Mouse (Mus musculus): Measurements from ENCODE around the gene Rab5b. TPM values are rescaled to one million over a fixed set of nuclear protein-coding genes. Genes with fewer than 3 reads are reported as not detected.
A peak's percentile ranks its signal among the peaks of the same experiment; 100 is the strongest.

Gene Rab5b
- total RNA-seq (2014; rRNA removed), result 68.6 and 74.0 TPM in 2 replicates
- 78.8 and 80.5 TPM in 2 replicates for polyA plus RNA-seq (2012; rRNA removed)

DNA sequence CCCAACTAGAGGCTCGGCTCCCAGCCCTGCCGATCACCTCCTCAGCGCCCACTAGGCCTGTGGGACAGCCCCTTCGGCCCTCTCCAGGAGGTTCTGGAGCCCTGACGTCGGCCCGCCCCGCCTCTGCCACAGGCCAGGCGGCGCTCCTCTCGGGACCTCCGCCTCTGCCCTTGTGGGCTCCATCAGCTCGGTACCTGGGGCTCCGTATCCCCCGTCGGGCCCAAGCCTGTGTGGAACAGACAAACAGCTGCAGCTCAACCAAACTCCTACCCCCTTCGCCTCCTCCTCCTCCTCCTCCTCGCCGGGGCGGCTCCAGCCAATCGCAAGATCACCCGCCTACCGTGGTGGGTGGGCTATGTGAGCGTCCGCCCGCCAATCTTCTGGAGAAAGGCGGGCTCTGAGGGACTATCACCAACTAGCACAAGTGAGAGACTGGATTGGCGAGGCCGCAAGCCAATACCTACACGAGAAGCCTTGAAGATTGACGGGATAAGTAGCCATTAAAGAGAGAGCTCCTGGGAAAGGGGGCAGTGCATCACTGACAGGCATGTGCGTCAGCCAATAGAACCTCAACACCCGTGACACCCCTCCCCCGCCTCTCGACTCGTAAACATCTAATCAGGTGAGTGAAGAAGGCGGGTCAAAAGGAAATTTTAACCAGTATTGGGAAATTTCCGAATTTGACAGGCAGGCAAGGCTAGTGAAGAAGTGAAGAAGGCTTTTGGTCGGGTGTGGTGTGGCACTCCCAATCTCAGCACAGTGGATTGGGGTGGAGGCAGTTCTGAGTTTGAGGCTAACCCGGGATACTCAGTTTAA lies at the start of gene Rab5b:
Rab5b (minus strand) TSS at position 273 of the 816 bp plus-strand sequence.
- peaks cover 5% of the 10 kb centered on the region; the same call in 1 of the 2 replicates for H3K79me2 ChIP-seq (ENCODE audit: control insufficient read depth, insufficient read depth, low read length)
- peak within 1 kb of the TSS; percentile 81 for H3K4me3 ChIP-seq (ENCODE audit: insufficient read depth, low read depth, low read length)
- H3K36me3 ChIP-seq (ENCODE audit: control insufficient read depth, insufficient read depth, low read length), result peaks cover 3% of the 10 kb centered on the region; the same call in 1 of the 2 replicates
- under 1% methylated on average over 40 of the region's 40 CpGs for WGBS
- peaks cover 6% of the 10 kb centered on the region; the same call in 1 of the 2 replicates for H3K4me1 ChIP-seq (ENCODE audit: control insufficient read depth, insufficient read depth, low read length)
- peak within 1 kb of the TSS; percentile 88 for H3K9ac ChIP-seq (ENCODE audit: low read depth, low read length)
- H3K27ac ChIP-seq (replicated peaks; ENCODE audit: insufficient read depth, low read depth, low read length), result peak within 1 kb of the TSS; percentile 81
- peak; percentile 100 for DNase-seq (ENCODE audit: extremely low read depth, low read depth, low spot score)
- peak; percentile 94 for TF ChIP-seq POLR2A (IDR thresholded peaks at IDR 0.05; ENCODE audit: extremely low read depth, insufficient read depth, low read length)
- TF ChIP-seq CTCF (IDR thresholded peaks at IDR 0.05; ENCODE audit: low read depth, low read length), result no peak
- no peaks in the 10 kb centered on the region for H3K27me3 ChIP-seq (ENCODE audit: control insufficient read depth, insufficient read depth, low read length)

DNA sequence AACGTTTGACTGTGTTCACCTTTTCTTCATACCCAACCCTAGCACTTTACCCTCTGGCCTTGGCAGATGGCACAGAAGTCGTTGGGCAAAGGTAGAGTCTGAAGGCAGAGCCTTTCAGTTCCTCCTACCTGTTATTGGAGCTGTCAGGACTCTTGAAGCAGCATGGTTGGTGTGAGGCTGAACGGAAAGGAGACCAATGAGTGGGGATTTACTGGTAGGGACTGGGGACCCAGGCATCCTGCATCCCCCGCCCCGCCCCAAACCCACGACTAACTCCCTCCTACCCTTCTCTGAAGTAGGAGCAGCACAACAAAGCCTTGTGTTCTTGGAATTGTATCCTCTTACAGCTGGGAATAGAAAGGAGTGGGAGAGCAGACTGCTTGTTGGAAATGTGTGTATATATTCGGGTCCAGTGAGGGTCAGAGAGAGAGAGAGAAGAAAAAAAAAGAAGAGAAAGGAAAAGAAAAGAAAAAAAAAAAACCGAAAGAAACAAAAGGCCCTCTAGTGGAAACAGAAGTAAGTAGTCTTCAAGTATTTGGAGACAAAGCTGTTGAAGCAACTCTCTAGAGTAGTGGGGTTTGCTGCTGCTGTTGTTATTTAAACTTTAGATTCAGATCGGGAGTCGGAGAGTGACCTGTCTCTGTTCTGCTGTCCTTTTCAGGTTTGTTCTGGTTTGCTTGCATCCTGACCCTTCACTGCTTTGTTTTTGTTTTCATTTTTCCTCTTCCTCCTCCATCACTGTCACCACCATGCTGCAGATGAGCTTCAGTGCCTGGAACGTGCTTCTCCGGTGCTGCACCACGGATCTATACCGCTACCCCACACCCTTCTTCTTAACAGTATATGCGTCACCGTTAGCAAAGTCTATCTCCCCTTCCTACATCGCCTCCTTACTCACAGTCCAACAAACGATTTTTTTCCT lies 48.9 kb upstream of the Rab5b start, which contains the start of gene Dgka:
Dgka (minus strand) TSS at position 176 of the 922 bp plus-strand sequence.
- 44% methylated on average over 18 of the region's 18 CpGs for WGBS
- no peaks in the 10 kb centered on the region for H3K27me3 ChIP-seq (ENCODE audit: control insufficient read depth, insufficient read depth, low read length)
- peak within 1 kb of the TSS; percentile 71 for H3K27ac ChIP-seq (replicated peaks; ENCODE audit: insufficient read depth, low read depth, low read length)

DNA sequence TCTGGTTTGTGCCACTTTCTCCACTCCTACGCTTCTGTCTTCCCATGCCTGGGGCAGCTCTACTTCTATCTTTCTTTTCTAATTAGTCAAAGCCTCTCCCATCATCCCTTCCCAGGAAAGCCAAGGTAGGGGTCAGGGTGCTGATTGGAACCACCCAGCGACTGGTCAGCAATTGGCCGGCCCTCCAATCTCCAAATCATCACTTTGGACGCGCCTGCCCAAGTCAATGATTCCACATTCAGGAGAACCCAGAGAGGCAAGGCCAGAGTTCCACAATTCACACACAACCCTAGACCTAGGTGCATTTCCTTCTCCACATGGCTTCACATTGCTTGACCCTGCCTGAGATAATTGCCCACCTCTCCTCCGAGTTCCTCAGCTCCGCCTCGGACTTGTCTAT lies 48.1 kb upstream of the Rab5b start:
- TF ChIP-seq POLR2A (IDR thresholded peaks at IDR 0.05; ENCODE audit: extremely low read depth, insufficient read depth, low read length) (no peak), CTCF (IDR thresholded peaks at IDR 0.05; ENCODE audit: low read depth, low read length) (no peak)
- no peaks in the 10 kb centered on the region for H3K27me3 ChIP-seq (ENCODE audit: control insufficient read depth, insufficient read depth, low read length)
- H3K4me1 ChIP-seq (ENCODE audit: control insufficient read depth, insufficient read depth, low read length), result peaks cover 11% of the 10 kb centered on the region
- H3K79me2 ChIP-seq (ENCODE audit: control insufficient read depth, insufficient read depth, low read length), result peaks cover 6% of the 10 kb centered on the region; the same call in 1 of the 2 replicates
- WGBS, result 31% methylated on average over 8 of the region's 8 CpGs
- peak overlapping the region; percentile 82 for H3K9ac ChIP-seq (ENCODE audit: low read depth, low read length)
- no peaks in the 10 kb centered on the region for H3K36me3 ChIP-seq (ENCODE audit: control insufficient read depth, insufficient read depth, low read length)
- peak overlapping the region; percentile 62 for H3K4me3 ChIP-seq (ENCODE audit: insufficient read depth, low read depth, low read length)
- H3K27ac ChIP-seq (replicated peaks; ENCODE audit: insufficient read depth, low read depth, low read length), result peak overlapping the region; percentile 71
- DNase-seq (ENCODE audit: extremely low read depth, low read depth, low spot score), result peak; percentile 63

More for the DNA sequence above, 48.9 kb upstream of the Rab5b start, which contains the start of gene Dgka:
- Histone ChIP-seq H3K9ac (ENCODE audit: low read depth, low read length) (peak within 1 kb of the TSS; percentile 82), H3K36me3 (ENCODE audit: control insufficient read depth, insufficient read depth, low read length) (no peaks in the 10 kb centered on the region), H3K4me3 (ENCODE audit: insufficient read depth, low read depth, low read length) (peak within 1 kb of the TSS; percentile 62), H3K4me1 (ENCODE audit: control insufficient read depth, insufficient read depth, low read length) (peaks cover 16% of the 10 kb centered on the region), H3K79me2 (ENCODE audit: control insufficient read depth, insufficient read depth, low read length) (peaks cover 7% of the 10 kb centered on the region; the same call in 1 of the 2 replicates)
- DNase-seq (ENCODE audit: extremely low read depth, low read depth, low spot score), result peak; percentile 42
- TF ChIP-seq CTCF (IDR thresholded peaks at IDR 0.05; ENCODE audit: low read depth, low read length) (no peak), POLR2A (IDR thresholded peaks at IDR 0.05; ENCODE audit: extremely low read depth, insufficient read depth, low read length) (no peak)

DNA sequence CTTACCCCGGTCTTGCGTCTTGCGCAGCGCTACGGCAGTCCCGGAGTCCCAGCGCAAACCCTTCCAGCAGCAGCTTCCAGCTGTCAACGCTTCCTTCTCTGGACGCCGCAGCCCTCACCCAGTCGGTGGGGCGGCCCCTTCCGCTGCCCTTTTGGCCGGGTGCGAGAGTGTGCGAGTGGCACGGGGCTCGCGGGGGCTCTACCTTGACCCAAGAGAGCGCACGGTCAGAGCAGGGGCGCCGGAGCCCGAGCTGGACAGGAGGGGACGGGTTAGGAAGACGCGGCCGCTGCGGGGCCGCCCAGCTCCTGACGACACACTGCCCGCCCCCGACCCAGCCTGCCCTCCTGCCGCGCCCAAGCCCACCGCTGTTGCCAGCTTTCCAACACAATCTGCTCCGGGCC lies 47.7 kb upstream of the Rab5b start:
- TF ChIP-seq POLR2A (IDR thresholded peaks at IDR 0.05; ENCODE audit: extremely low read depth, insufficient read depth, low read length) (peak; percentile 39; the same call in 1 of the 2 replicates), CTCF (IDR thresholded peaks at IDR 0.05; ENCODE audit: low read depth, low read length) (no peak)
- peak; percentile 48 for DNase-seq (ENCODE audit: extremely low read depth, low read depth, low spot score)
- H3K4me1 ChIP-seq (ENCODE audit: control insufficient read depth, insufficient read depth, low read length), result peaks cover 9% of the 10 kb centered on the region
- H3K27ac ChIP-seq (replicated peaks; ENCODE audit: insufficient read depth, low read depth, low read length), result peak overlapping the region; percentile 71
- WGBS, result under 1% methylated on average over 37 of the region's 37 CpGs
- H3K4me3 ChIP-seq (ENCODE audit: insufficient read depth, low read depth, low read length), result peak overlapping the region; percentile 62
- H3K9ac ChIP-seq (ENCODE audit: low read depth, low read length), result peak overlapping the region; percentile 82
- H3K27me3 ChIP-seq (ENCODE audit: control insufficient read depth, insufficient read depth, low read length), result no peaks in the 10 kb centered on the region
- peaks cover 5% of the 10 kb centered on the region; the same call in 1 of the 2 replicates for H3K79me2 ChIP-seq (ENCODE audit: control insufficient read depth, insufficient read depth, low read length)
- no peaks in the 10 kb centered on the region for H3K36me3 ChIP-seq (ENCODE audit: control insufficient read depth, insufficient read depth, low read length)

DNA sequence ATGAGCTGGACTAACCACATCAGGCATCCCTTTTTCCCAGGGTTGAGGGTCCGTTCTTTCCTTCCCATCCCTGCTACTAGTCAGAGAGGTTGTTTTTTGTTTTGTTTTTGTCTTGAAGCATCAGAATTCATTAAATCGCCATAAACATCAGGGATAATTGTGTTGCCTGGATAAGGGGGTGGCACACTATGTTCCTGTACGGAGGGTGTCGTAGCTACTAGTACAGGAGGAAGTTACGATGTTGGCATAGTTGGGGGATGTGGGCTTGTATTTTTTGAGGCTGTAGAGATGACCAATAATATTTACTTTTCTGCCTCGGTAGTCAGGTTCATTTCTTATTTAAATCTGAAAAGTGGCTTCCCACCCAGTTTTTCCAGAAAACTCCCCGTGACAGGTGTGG lies 47.2 kb upstream of the Rab5b start:
- H3K27me3 ChIP-seq (ENCODE audit: control insufficient read depth, insufficient read depth, low read length), result no peaks in the 10 kb centered on the region
- H3K27ac ChIP-seq (replicated peaks; ENCODE audit: insufficient read depth, low read depth, low read length), result peak overlapping the region; percentile 71
- no peaks in the 10 kb centered on the region; the same call in 1 of the 2 replicates for H3K79me2 ChIP-seq (ENCODE audit: control insufficient read depth, insufficient read depth, low read length)
- H3K9ac ChIP-seq (ENCODE audit: low read depth, low read length), result peak overlapping the region; percentile 82
- peaks cover 9% of the 10 kb centered on the region for H3K4me1 ChIP-seq (ENCODE audit: control insufficient read depth, insufficient read depth, low read length)
- no peak for DNase-seq (ENCODE audit: extremely low read depth, low read depth, low spot score)
- WGBS, result 3% methylated on average over 7 of the region's 7 CpGs
- no peaks in the 10 kb centered on the region for H3K36me3 ChIP-seq (ENCODE audit: control insufficient read depth, insufficient read depth, low read length)
- TF ChIP-seq POLR2A (IDR thresholded peaks at IDR 0.05; ENCODE audit: extremely low read depth, insufficient read depth, low read length) (no peak), CTCF (IDR thresholded peaks at IDR 0.05; ENCODE audit: low read depth, low read length) (no peak)
- peak overlapping the region; percentile 62 for H3K4me3 ChIP-seq (ENCODE audit: insufficient read depth, low read depth, low read length)

All from liver, adult 2 months (tissue).